Mouse (Mus musculus): ENCODE measurements around the gene Cpxm2.

Gene Cpxm2

DNA sequence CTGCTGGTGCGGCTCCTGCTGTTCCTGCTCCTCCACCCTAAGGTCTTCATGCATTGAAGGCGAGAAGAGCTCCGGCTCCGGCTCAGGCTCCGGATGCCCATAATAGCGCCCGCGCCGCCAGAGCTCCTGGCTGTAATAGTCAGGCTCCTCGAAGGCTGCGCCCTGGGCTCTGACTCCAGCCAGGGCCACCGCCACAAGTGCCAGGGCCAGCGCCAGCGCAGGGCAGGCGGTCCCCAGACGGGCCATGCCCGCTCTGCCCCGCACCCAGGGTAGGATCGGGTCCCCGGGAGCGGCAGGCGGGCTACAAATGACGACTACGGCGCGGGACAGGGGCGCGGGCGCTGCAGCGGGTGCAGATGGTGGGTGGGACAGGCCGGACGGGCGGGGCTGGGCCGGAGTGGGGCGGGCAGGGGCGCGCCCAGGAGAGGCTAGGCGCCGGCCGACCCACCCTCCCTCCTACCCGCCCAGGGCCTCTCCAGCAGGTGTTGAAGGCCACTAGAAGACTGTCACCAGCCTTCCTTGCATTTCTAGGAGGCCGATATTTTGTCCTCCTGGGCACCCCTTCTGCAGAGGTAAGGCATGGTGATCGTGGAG is at the start of gene Cpxm2:
Gene Cpxm2 (minus strand): TSS at position 372 of the 594 bp plus-strand sequence.
- no peak for DNase-seq (ENCODE audit: low spot score in 2 of 2)

DNA sequence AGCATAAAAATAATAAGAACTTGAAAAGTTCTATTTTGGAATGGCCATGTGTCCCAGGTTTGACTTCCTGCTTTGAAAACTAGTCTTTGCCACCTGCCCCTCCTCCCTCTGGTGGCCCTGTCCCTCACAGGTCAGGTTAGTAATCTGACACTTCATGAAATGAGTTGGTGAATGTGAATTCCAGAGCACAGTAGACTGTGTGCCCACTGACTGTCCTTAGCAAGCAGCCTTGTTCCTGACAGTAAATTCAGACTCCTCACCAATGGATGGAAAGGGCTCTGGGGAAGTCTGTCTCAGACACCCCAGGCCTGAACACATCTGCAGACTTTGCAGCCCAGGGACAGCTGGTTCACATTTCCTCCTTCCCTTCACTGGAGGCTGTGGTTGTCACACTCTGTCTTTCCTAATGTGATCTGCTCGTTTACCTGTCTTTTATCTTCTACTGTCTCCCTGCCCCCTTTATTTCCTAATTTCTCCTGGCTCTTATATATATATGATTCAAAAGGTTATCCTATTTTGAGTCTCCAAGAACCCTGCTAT is 49.6 kb upstream of the Cpxm2 start:
- DNase-seq (ENCODE audit: low spot score in 2 of 2): no peak

DNA sequence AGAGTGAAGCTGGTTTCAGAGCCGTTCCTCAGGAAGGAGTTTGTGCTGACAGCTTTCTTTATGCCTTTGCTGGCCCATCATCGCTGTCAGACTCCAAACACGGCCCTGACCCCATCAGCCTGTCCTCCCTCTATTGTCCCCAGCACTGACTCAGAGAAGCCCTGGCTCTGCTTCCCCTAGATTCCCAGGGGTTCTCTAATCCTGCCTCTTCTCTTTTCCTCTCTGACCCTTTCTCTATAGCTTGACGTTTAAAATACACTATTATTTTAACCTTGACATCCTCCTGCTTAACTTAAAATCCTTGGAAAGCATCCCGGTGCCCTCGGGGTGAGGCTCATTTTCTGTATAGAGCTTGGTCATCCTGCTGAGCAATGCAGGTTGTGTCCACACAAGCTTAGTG is 45.1 kb upstream of the Cpxm2 start:
- DNase-seq (ENCODE audit: low spot score in 2 of 2): no peak

DNA sequence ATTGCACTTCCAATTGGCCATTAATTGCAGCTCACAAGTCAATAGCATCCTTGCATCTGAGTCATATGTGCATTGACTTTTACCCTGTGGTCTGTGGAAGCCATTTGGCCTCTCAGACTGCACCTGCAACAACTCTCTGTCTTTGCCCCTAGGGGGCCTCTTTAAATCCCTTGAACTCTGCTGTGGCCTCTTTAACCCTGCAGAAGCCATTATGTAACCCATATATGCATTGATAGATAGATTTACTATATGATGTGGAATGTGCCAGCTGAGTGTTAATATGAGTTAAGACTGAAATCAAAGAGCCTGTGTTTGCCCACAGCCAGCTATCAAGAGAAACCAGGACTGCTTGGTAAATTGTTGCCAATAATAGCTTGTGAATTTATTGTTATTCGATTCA is 44.3 kb upstream of the Cpxm2 start:
- no peak for DNase-seq (ENCODE audit: low spot score in 2 of 2)

DNA sequence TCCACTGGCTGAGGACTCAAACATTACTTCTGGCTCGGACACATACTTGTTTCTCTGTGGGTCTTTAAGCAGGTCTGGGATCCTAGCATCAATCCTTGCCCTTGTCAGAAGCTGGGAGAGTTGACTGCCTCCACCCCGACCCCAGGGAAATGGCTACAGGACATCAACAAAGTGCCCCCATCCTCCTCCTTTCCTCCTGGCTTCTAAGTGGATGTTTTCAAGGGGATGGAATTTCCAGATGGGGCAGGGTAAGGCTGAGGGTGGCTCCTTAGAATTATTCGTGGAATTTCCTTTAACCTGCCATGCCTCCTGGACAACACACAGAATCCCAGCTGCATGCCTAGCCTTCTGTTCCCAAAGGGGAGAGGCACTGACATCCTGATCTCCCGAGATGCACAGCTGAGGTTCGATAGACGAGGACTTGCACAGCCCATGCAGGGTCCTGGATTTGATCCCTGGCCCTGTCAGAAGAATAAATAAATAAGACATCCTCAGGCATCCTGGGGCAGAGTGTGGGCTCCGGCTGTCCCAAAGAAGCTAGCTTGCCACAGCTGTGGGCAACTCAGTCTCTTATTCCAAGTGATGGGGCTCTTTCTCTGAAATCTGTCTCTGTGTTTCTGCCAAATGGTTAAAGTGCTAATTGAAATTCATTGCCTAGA is 43.4 kb upstream of the Cpxm2 start:
- DNase-seq (ENCODE audit: low spot score in 2 of 2): no peak

DNA sequence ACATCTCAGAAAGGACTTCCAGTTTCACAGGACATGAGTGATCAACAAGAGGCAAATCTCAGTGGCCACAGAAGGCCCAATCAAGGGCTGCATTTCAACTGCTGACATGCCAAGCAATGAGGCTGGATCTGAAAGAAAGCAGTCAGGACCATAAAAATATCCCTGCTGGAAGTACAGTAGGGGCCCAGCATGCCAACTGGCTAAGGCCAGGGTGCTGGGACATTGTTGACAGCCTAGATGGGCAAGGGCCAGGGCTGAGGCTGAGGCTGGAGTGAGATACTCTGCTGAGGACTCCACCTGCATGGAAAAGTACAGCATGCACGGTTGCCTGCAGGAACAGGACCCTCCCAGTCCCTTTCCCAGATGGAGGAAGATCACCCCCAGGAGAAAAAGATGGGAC is 42.0 kb upstream of the Cpxm2 start:
- no peak for DNase-seq (ENCODE audit: low spot score in 2 of 2)

DNA sequence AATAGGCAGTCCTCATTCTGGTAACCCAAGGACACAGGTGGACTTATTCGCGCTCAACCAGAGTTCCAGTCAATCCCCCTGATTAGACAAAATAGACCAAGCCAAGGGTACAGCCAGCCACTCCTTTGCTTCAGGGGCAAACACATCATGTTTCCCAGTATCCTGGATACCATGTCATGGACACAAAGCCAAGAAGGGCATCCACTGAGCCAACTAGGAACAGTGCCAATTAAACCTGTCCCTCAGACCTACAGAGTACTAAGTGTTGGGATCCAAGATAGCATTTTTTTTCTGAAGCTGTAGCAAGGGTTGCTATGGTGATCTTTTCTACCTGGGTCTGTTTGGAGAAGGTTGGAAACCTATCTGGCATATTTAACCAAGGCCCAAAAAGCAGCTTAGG is 39.1 kb upstream of the Cpxm2 start:
- DNase-seq (ENCODE audit: low spot score in 2 of 2): no peak

DNA sequence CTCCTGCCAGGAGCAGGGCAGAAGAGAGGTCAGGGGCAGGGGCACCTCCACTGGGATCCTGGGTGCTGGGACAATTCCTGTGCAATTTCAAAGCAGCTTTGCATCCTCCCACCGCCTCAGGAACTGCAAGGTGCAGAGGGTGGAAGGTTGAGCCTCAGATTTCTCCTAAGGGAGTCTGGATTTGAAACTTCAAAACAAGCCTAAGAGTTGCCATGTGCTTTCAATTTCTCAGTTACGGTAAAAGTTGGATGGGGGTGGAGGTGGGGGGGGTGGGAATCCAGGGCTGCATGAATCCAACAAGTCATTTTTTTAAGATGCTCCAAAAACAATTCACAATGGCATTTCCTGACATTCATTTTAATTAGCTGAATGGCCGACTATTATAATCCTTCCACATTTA is 32.9 kb upstream of the Cpxm2 start:
- DNase-seq (ENCODE audit: low spot score in 2 of 2): no peak

DNA sequence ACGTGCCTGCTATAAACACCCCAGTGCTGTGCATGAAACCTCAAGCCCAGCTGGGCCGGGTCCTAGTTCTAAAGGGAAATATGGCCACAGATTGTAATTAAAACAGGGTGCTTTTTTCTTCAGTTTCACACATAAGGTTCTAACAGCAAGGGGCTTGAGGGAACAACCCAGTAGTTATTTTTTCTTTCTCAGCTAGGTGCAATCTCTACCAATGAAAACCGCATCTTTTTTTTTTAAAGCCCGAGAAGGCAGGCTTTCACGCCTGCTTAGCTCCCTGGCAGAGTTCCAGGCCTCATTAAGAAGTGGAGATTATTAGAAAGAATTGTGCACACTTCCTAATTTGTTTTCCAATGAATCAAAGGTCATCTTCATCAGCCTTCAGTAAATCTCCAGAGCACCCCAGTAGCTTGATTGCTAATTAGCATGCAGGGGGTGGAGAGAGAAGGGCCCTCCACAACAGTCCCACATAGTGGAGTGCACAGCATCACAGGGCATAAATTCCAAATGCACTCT is 29.4 kb upstream of the Cpxm2 start:
- no peak for DNase-seq (ENCODE audit: low spot score in 2 of 2)

DNA sequence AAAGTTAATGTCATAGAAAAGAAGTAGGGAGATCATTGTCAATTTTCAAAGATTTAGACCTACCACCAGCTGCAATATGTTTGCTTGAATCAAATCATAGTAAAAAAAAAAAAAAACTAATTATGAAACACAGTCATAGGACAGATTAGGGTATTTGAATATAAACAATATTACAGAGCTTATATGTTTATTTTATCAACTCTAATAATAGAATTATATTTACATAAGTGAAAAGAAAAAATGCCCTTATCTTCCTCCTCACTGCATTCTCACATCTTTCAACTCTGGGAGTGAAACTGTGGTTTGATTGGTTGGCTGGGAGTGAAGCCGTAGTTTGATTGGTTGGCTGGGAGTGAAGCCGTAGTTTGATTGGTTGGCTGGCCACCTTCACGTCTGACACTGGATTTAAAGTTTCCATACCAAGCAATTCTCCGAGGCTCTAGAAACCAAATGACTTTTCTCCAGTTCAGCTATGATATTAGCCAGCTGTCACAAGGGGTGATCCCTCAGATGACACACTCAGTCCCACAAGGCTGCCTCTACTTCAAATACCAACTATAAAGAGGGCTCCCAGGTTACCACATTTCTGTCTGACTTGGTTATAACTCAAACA is 27.2 kb upstream of the Cpxm2 start:
- DNase-seq (ENCODE audit: low spot score in 2 of 2): no peak

DNA sequence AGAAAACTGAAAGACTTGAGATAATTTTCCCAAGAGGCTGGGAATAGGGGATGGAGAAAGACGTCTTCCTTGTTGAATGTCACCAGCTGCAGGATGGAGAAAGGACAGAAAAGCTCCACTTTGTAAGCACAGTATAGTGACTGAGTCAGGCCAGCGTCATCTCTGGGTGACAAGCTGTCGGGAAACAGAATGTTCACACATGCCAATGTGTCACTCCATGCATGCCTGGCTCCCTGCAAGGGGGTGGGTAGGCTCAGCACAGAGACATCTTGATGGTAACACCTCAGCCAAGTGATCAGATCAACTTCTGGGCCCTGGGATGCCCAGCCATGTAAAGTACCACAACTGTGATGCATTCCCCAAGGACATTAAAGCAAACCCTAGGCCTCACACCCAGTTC is 26.5 kb upstream of the Cpxm2 start:
- DNase-seq (ENCODE audit: low spot score in 2 of 2): no peak

DNA sequence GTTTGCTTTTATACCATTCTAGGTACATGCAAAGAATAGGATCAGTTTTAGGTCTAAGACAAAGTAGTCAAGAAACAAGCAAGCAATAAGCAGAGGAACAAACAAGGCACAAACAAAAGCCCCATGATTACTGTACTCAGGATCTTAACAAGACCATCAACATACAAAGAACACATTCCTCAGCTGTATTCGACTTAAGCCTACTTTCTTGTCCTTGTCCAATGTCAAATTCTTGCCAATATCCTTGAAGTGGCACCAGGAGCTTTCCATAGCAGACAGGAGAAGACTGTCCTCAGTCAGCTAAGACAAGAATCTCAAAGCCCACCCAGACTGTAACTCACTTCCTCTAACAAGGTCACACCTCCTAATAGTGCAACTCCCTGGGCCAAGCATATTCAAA is 24.5 kb upstream of the Cpxm2 start:
- no peak for DNase-seq (ENCODE audit: low spot score in 2 of 2)

DNA sequence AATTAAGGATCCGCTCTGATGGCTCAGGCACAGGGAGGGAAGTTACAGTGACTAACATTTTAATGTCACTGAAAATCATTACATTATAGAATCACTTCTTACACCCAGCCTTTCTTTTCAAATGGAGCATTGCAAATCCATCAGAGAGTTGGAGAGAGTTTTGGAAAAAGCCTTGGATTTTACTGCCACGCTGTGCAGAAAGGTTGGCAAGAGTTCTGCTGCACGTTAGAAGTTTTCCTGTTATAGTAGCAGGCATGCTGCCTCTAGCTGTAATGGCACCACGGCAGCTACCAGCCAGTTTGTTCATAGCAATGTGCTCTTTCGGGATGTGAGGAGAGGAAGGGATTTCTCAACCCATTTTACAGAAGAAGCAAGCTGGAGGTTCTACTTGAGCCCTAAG is 20.2 kb upstream of the Cpxm2 start:
- no peak for DNase-seq (ENCODE audit: low spot score in 2 of 2)

DNA sequence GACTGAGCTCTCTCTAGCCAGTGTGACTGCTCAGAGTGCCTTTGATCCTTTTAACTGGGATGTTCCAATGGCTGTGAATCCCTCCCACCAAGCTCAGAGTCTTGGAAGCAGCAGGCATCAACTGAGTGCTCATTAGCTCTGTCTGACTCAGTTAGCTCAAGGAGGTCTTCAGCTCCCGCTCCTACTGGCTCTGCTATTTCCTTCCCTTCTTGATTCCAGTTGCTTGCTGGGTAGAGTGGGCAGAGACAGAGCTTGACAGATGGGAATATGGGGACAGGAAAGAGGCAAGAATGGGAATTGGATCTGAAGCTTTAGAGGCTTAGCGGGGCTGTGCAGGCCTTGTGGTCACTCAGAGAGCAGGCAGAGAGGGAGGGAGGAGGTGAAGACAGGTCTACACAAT is 19.8 kb upstream of the Cpxm2 start:
- no peak for DNase-seq (ENCODE audit: low spot score in 2 of 2)

DNA sequence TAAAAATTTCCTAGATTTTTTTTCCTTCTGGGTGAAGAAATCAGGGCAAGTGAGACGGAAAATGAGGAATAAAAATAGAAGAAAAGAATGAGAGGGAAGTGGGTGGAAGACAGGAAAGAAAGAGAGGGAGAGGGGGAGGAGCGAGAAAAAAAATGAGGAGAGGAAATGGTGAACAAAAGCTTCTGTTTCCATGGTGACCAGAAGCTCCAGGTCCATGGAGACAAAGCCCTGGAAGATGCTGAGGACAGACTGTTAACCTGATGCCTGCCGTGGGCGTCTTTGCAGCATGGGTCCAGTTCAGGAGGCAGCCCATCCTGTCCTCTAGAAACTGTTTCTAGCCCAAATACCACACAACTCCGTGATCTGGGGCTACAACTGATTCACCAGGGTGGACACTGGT is 17.7 kb upstream of the Cpxm2 start:
- DNase-seq (ENCODE audit: low spot score in 2 of 2): no peak

DNA sequence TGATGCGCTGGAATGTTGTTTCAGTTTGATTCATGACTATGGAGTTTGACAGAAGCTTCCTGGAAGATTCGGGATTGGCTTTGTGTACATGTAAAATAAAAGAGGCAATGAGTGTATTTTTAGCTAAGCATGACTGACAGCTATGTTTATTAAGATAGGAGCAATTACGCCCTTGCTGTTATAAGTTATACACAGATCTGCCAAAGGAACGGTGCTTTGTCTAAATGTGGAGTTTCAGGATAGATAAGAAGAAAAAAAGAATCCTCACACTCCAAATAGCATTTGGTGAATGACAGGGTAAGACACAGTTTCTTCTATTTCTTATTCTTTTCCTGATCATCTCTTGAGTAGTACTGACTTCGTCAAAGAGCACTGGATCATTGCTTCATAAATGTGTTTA is 17.2 kb upstream of the Cpxm2 start:
- DNase-seq (ENCODE audit: low spot score in 2 of 2): no peak

DNA sequence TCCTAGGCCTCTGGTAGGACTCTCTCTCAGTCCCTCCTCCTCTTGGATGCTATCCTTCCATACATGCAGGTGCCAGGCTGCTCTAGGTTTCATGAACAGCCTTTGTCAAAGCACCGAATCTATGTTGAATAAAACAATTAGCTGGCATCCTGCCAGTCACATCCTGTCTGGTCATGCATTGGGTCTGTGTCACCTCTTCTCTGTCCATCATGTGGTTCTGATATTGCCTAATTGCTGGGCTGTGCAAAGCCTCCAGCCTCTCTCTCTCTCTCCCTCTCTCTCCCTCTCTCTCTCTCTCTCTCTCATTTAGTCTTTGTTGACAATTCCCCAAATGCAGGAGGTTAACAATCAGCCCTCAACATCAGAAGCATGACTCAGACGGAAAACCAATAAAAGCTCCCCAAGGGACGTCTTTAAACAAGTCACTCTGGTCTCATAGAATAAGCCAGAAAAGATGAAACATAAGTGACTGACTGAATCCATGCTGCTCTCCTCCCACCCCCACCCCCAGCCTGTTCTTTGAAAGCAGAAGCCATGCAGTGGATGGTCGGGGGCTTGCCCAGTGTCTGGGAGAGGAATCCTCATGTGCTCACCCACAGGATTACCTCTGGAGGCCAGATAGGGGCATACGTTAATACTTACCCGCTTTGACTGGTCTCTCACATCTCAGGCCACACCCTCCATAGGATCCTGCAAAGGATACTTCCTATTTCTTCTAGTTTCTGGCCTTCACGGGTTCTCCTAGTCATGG is 15.1 kb upstream of the Cpxm2 start:
- DNase-seq (ENCODE audit: low spot score in 2 of 2): no peak

DNA sequence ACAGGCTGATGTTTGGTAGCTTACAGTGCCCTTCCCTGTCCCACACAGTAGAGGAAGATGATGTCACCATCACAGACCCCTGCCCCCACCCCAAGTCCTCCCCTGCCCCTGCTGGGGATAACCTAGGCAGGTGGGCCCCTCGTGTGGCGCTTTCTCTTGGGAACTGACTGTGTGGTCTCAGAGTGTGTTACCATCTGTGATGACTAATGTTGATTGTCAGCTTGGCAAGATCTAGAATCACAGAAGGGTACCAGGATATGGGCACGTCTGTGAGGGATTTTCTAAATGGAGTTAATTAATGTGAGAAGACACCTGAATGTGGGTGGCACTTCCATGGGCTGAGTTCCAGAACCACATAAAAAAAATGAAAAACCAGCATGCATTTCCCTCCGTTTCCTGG is 12.7 kb upstream of the Cpxm2 start:
- no peak for DNase-seq (ENCODE audit: low spot score in 2 of 2)

DNA sequence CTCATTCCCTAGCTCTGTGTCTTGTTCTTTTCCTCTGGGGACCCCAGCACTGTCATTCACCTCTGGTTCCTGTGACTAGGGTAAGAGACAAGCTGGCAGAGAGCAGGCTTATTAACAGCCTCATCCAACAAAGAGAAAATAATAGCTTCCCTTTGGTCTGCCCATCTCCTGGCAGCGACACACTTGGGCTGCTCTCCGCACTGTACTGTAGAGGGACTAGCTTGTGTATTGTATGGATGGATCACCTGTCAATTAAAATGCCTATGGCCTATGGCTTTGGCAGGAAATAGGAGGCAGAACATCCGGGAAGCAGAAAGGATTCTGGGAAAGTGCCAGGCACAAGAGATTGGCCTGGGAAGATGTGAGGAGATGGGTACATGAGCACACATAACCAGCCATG is 7.7 kb upstream of the Cpxm2 start:
- DNase-seq (ENCODE audit: low spot score in 2 of 2): no peak

DNA sequence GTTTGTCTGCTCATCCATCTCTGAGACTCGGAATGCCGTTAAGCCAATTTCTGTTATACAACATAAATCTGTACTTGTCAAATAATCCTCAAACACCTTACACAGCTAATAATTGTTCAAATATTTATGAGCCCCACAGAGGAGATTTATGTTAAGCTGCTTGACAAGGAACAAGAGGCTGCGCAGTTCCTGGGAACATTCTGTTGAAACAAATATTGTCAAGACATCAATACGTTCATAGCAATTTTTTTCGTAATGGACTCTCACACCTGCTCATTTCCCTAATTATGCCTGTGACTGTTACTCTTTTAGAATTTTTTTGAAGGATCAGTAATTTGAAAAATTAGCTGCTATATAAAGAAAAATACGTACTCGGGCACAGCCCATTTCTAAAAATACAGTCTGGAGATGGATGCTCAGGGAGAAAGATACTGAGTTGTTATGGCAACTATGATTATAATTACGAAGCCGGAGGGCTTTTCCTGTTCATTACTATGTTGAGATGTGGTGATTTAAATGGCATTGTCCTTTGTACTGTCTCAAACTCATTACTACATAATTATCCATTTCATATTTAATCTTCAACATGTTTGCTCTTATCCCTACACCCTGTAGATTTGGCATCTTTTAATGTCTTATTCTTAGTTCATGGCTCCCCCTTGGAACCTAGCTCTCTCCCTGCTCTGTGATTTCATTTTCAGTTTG is 3.9 kb upstream of the Cpxm2 start:
- no peak for DNase-seq (ENCODE audit: low spot score in 2 of 2)

DNA sequence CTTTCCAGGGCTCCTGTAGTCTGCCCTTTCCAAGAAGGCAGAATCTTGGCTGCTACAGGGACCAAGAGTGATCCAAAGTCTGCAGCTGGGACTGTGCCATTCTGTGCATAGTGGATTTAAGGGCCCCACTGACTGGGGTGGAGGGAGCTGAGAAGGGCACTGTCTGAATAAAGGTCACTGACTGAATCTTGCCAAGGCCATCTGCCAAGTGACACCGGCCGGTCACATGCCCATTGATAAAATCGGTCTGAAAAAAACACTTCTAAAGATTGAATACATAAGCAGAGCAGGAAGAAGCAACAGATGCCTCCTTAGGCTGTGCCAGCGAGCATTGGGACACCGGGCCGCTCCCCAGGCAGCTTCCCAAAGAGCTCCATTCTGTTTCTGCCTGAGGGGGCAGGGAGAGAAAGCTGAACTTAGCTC is 803 bp downstream of the Cpxm2 start:
- DNase-seq (ENCODE audit: low spot score in 2 of 2): no peak

Measured in spleen, postnatal 10 days (tissue).